ENCODE assay signal across 7 mouse cellular contexts in genomic region chr12:3928841-3929240, GRCm38 (mm10). TPM values are rescaled to one million over a fixed set of nuclear protein-coding genes. Genes with fewer than 3 reads are reported as not detected.
DNase-seq lines count a peak whose midpoint lies in the region; TF ChIP-seq lines count a peak whose summit lies in the region.

No protein-coding gene starts in this region.

- no peak for TF ChIP-seq EP300 in CH12.LX (IDR thresholded peaks at IDR 0.05; ENCODE audit: low read length)

- TF ChIP-seq POLR2A in CH12.LX (IDR thresholded peaks at IDR 0.05; ENCODE audit: low read depth, low read length) = no peak

- dilution Hi-C loops in CH12.LX (cut with MboI; ENCODE audit: extremely low pct_ligation_motif_present, extremely low pct_unique_long_range_greater_than_20kb, low sequenced_read_pairs) = no loop called here

- H3K4me3 ChIP-seq in CH12.LX (replicated peaks in 1 of 3; ENCODE audit: low read depth in 2 of 3, low read length in 2 of 3, poor library complexity in 1 of 3) = no peak overlapping the region

- H3K36me3 ChIP-seq in CH12.LX (replicated peaks in 1 of 2; ENCODE audit: control insufficient read depth in 1 of 2, insufficient read depth in 1 of 2, low read length in 1 of 2) = no peaks in the 10 kb centered on the region

- H3K4me1 ChIP-seq in CH12.LX (ENCODE audit: control insufficient read depth in 1 of 2, insufficient read depth in 2 of 2) = no peaks in the 10 kb centered on the region

- no peak overlapping the region for H3K27ac ChIP-seq in CH12.LX (ENCODE audit: insufficient read depth, low read depth)

- in situ Hi-C loops in CH12.LX (cut with MboI; ENCODE audit: low pct_ligation_motif_present, low pct_unique_long_range_greater_than_20kb, low sequenced_read_pairs) = loop anchor here (5.0 to 25.0 kb wide), 2 partner anchors 148 to 608 kb away; no protein-coding TSS in a partner anchor

- H3K27me3 ChIP-seq in CH12.LX (replicated peaks) = no peaks in the 10 kb centered on the region

- intact Hi-C loops in heart, postnatal 10 days (cut with DNase I) = loop anchor here (2.0 to 10.0 kb wide), 3 partner anchors 52 to 278 kb away; no protein-coding TSS in a partner anchor

- DNase-seq in heart, postnatal 10 days = peak; percentile 42 to 55
- DNase-seq in heart, adult 9 months (ENCODE audit: low spot score in 2 of 2) = no peak
- DNase-seq in 416B (ENCODE audit: low read depth) = peak; percentile 44
- no peak for DNase-seq in CH12.LX (ENCODE audit: extremely low read depth)
- DNase-seq in layer of hippocampus, adult 9-10 months (ENCODE audit: low spot score) = peak; percentile 33
- DNase-seq in ovary, adult 18-20 months (ENCODE audit: low spot score) = no peak
- DNase-seq in testis, postnatal 10 days (ENCODE audit: low spot score) = no peak

- no peaks in the 10 kb centered on the region for H3K9me3 ChIP-seq in CH12.LX (replicated peaks; ENCODE audit: low read length)

- peak in 1 of 2 experiments; percentile 54; a peak in 2 of 4 replicates for TF ChIP-seq CTCF in CH12.LX (conservative IDR thresholded peaks at IDR 0.05 in 1 of 2, IDR thresholded peaks at IDR 0.05 in 1 of 2; ENCODE audit: low read depth in 2 of 2, low read length in 2 of 2)

- H3K79me2 ChIP-seq in CH12.LX (replicated peaks; ENCODE audit: control insufficient read depth, extremely low read depth, insufficient read depth, poor library complexity, severe bottlenecking) = no peaks in the 10 kb centered on the region

- peak; percentile 57 for TF ChIP-seq RAD21 in CH12.LX (IDR thresholded peaks at IDR 0.05; ENCODE audit: low read depth, low read length)

- H3K9ac ChIP-seq in CH12.LX (ENCODE audit: insufficient read depth, low read depth) = no peak overlapping the region

- H3K4me2 ChIP-seq in CH12.LX (ENCODE audit: insufficient read depth, low read depth, poor library complexity, severe bottlenecking) = no peak overlapping the region

TF ChIP-seq in CH12.LX, 34 proteins besides CTCF, POLR2A, EP300 and RAD21:
- TF ChIP-seq SMC3 (IDR thresholded peaks at IDR 0.05; ENCODE audit: low read depth, low read length) (peak; percentile 46), ZC3H11A (IDR thresholded peaks at IDR 0.05; ENCODE audit: low read depth, low read length) (no peak)

RNA-seq across cellular contexts. Expression of gene Pomc, which starts 25.9 kb away (rescaled TPM):
- total RNA-seq in heart, postnatal 10 days (2021) = under 1 TPM in 1 of 2 experiments, not detected in 1; 0.72 TPM
- total RNA-seq in CH12.LX (2012; rRNA removed) = 3.5 and 4.4 TPM in 2 replicates
- total RNA-seq in CH12.LX (2014; rRNA removed) = 2.8 and 2.9 TPM in 2 replicates
- 2.5 and 3.2 TPM in 2 replicates for polyA plus RNA-seq in CH12.LX (2012; ENCODE audit: insufficient read length, low read depth)

Comparison
In these comparisons a context has a peak if more than half of its experiments do, and no peak if none do; other contexts are left out.
1. DNase-seq: peak in heart, postnatal 10 days (2 of 2), 416B (single experiment) and layer of hippocampus, adult 9-10 months (single experiment); none in heart, adult 9 months (0 of 2), CH12.LX (single experiment), ovary, adult 18-20 months (single experiment) and testis, postnatal 10 days (single experiment).